Mouse (Mus musculus) heart, adult 11 months (tissue): Measurements from ENCODE around the gene Fndc3b.

ENCODE experiments used
- DNase-seq: peaks from one replicate; pipeline ENCODE4 v3.0.0; 2022

The Fndc3b gene

GRCm38 (mm10) chr3:27663221-27663620, 47.9 kb downstream of the Fndc3b start:
- DNase-seq, result no peak

- no peak for DNase-seq
These were observed 52.8 kb downstream of the Fndc3b start for GRCm38 (mm10) chr3:27658198-27658763.

DNA sequence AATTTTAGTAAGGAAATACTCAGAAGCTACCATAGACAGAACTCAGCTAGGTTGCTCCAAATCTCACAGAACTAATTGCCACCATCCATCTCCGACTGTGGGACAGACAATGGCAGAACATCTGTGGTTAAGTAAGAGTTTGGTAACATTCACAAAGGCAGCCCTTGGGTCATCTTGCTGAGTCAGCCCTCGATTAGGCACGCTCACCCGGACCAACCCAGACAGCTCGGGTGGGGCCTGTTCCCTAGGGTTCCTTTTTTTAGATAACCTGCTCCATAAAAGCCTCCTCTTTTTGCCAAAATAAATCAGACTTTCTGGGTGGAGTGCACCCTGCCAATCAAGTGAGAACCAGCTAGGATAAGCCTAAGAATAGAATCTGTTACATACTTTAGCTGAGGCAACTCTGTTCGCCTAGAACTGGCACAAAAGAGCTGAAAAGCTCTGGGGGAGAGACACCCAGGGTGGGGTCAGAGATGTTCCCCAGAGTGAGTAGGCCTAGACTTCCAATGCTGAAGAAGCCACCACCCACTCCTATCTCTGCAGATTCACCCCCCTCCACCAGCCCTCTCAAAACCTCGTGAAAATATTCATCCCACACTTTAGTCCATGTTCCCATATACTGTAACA, 54.2 kb downstream of the Fndc3b start:
- peak; percentile 98 for DNase-seq

- DNase-seq, result no peak
These were observed 55.4 kb downstream of the Fndc3b start for GRCm38 (mm10) chr3:27655673-27656072.

DNA sequence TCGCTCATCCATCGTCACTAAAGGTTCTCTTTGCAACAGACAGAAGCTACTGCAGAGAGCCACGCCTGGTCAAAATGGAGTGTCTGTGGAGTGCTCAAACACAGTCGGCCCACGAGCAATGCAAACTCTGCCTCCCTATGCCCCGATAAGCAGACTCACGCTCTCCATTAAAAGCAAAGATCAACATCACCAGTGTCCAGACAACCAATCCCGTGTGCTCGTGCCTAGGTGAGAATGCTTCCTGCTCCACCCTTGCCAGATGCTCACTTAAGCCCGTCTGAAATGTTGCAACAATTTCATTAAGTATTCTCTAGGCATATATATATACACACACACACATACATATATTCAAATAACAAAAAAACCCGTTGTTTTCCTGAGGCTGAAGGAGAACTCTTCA, 56.1 kb downstream of the Fndc3b start:
- no peak for DNase-seq

GRCm38 (mm10) chr3:27652451-27653011, 58.6 kb downstream of the Fndc3b start:
- no peak for DNase-seq

DNA sequence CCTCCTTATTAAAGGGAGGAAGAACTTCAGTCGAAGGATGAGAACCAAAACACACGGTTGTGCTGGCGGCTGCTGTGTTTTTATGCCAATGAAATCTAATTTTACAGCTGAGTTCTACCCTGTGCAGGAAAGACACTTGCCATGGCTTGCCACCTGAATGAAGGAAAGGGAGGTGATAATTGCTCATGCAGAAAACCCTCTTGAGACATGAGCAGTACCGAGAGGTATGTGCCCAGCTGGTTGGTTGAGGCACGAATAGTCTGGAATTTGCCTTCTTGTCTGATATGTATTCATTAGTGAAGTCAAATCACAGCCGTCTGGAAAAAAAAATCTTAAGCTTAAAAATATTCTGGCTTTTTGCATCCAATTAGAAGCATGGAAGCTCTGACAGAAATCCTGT, 59.4 kb downstream of the Fndc3b start:
- no peak for DNase-seq

DNA sequence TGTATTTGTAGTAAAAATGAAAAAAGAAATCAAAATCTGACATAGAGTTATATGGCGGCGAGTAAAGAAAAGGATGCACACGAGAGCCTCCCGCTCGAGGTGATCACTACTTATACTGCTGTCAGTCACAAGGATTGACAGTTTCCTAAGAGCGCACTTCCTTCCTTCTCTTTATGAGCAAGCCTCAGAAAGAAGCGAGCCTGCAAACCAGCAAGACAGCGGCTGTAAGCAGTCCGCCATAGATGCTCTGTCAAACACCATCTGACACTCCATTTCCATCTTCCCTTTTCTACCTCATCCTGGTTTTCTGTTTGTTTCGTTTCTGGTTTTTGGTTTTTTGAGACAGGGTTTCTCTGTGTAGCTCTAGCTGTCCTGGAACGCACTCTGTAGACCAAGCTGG, 61.0 kb downstream of the Fndc3b start:
- no peak for DNase-seq

DNA sequence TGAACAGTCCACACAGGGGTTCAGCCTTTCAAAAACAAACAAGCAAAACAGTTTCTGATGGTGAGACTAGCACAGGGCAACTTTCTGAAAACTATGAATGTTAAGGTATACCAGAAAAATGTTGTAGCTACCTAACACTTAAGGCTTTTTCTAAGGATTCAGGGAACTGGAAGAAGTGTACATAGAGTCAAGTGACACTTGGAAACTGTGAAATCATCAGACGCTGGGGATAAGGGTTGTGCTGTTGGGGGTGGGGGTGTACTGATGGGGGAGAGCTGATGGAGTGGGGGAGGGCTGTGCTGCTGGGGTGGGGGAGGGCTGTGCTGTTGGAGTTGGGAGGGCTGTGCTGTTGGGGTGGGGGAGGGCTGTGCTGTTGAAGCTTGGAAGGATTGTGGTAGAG, 61.8 kb downstream of the Fndc3b start:
- no peak for DNase-seq

DNA sequence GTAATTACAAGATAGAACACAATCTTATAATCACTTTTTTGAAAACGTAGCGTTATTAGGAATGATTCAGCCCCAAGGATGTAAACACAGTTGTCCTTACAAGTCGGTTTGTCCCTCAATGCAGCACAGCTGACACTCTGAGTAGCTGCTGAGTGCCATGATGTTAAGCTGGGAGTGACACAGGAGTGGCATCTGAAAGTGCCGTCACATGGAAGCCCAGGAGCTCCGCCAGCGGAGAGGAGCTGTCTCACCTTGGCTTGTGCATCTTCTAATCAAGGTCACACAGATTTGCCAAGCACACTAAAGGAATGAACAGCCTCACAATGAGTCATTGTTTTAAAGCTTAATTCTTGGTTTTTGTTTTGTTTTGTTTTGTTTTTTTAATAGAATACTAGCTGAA, 68.7 kb downstream of the Fndc3b start:
- peak; percentile 97 for DNase-seq

- no peak for DNase-seq
These were observed 71.4 kb downstream of the Fndc3b start for GRCm38 (mm10) chr3:27639701-27640100.

GRCm38 (mm10) chr3:27637046-27637661, 74.0 kb downstream of the Fndc3b start:
- DNase-seq, result peak; percentile 88

- DNase-seq, result no peak
These were observed 75.3 kb downstream of the Fndc3b start for GRCm38 (mm10) chr3:27635776-27636175.

DNA sequence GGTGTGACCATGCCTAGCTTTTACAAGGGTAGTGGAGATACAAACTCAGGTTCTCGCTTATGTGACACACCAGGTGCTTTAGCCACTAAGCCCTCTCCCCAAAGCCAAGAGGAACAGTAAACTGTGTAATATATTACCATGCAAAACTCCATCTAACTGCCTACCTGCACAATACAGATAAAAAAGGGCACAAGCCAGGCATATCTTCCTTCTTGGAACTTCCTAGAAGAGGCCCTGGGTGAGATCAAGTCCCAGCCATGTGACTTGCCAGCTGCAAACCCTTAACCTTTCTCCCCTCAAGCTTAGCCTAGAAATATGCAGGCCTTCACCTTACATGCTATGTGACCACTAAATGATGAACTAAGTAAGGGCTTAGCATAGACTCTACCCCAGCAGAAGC, 78.2 kb downstream of the Fndc3b start:
- DNase-seq, result no peak

DNA sequence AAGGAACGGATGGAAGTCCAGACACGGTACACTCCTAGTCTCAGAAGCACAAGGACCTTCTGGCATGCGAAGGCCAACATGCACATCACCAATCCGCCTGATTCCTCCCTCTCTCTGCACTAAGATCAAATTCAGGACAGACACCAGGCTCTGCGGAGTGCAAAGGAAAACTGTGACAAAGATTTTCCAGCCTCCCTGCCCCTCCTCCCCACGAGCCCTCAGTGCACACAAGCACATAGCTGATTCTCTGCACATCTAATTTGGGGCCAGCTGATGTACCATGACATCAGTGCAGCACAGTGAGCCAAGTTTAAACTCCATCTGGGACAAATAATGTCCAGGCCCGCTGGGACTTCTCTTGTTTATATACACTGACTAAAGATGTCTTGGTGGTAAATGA, 80.0 kb downstream of the Fndc3b start:
- peak; percentile 99 for DNase-seq

DNA sequence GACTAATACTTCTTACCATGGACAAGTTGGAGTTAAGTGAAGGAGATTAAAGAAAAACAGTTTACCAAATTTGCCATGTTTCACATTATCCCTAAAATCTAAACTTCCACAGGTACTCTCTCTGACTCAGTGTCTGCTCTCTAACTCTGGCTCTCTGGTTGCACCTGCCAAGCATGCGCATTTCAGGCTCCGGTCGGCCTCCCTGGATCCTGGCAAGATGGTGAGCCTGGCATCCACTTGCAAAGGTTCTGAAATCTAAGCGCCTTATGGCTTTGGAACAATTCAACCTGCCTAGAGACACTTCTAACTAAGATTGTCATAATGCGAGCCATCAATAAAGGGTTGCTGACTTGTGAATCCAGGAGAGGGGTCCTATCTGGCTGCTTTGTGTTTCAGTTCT, 81.4 kb downstream of the Fndc3b start:
- no peak for DNase-seq

DNA sequence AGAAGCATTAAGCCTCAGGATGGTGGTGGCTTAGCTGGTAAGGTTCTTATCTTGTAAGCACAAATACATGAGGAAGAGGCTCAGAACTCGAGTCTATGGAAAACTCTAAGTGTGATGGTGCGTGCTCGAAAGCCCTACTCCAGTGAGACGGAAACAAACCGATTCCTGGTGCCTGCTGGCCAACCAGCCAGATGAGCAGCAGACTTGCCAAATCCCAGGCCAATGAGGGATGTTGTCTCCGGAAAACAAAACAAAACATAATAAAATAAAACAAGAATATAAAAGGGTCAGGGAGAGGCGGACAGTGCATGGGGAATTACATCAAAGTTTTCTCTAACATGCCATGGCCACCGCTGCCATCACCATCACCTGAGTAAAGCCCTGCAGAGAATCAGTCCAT, 84.8 kb downstream of the Fndc3b start:
- peak; percentile 90 for DNase-seq

DNA sequence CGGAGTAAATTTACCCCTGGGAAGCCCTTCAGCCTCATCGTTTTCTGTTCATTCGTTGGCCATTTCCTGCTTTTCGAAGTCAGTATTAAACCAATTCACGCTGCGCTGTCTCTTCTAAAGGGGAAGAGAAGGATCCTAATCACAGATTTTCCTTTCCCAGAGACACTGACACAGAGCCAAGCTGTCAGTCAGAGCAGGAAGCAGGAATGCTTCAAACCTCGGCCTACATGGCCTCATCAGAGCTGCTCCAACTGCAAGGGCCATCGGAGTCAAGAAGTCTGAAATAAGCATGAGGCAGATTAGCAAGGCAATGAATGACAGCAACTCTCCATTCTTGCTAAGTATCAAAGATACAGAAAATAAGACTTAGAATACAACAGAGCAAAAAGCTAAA, 85.5 kb downstream of the Fndc3b start:
- DNase-seq, result peak; percentile 89

GRCm38 (mm10) chr3:27624974-27625591, 86.0 kb downstream of the Fndc3b start:
- peak; percentile 95 for DNase-seq

DNA sequence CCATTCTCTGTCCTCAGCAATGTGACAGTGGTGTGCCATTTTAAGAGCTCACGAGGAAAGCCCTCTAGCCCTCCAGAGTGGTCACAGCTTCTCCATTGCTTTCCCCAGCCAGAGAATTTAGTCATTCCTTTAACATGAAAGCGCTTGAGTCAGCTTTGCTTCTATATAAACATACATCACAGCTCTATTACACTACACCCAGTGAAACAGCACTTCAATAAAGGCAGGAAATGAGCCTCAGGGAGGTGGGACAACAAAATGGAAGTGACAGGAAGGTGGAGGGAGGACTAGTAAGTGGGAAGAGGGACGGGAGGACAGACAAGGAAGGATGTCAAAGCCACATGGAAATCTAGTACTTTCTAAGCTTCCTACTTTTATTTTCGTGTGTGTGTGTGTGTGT, 88.7 kb downstream of the Fndc3b start:
- DNase-seq, result no peak

- DNase-seq, result peak; percentile 90
These were observed 89.9 kb downstream of the Fndc3b start for GRCm38 (mm10) chr3:27621176-27621575.

DNA sequence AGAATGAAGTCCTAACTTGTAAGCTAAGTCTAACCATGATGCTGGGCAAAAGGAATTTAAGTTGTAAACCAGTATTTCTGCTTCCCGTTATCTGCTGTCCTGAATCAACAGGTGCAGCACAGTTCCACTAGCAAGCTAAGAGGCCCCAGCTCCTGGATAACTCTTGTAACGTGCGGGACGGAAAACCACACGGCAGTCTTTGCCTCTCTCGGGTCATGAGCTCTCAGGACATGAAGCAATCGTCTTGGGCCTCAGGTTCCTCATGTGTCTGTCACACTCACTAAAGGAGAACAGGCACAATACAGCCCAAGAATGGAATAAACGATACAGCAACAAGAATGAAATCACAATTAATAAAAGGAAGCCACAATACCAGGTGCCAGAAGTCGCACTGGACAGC, 93.4 kb downstream of the Fndc3b start:
- DNase-seq, result no peak

GRCm38 (mm10) chr3:27617237-27617499, 93.9 kb downstream of the Fndc3b start:
- DNase-seq, result no peak
